ENCODE assay signal across 7 mouse cellular contexts in the genomic region with DNA sequence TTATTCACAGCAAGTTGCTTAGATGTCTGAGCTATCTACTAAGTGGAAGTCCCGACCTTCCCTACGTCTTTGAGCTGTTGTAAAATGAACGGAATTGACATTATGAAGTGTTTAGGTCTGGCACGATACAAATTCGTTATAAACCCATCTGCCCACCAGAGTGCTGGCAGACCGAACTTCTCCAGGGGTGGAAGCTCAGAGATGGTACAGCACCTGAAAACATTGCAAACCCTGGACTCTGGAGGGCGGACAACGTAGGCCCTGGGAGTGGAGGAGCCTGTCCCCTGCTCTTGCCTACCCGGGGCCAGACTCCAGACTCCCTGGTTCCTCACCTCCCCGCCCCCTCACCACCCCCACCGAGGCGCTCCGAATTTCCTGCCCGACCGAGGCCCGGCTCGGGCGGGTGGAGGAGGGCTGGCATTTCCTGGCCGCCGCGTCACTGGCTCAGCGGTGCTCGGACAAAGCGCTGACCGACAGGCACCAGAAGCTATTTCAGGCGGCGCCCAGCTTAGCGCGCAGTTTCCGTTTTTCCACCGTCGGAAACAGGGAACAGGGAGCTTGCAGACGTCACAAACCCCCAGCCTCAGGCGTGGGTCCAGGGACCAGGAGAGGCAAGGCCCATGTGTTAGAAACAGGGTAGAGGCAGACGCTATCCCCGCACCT. TPM values are rescaled to one million over a fixed set of nuclear protein-coding genes. Genes with fewer than 3 reads are reported as not detected.
DNase-seq lines count a peak whose midpoint lies in the region; ATAC-seq and TF ChIP-seq lines count a peak whose summit lies in the region.

No protein-coding gene starts in this region.

- no peaks in the 10 kb centered on the region for H3K36me3 ChIP-seq in ES-E14 (ENCODE audit: control insufficient read depth, insufficient read depth, low read length, poor library complexity, severe bottlenecking)
- H3K36me3 ChIP-seq in forebrain, embryonic 14.5 days (ENCODE audit: control insufficient read depth, insufficient read depth, low read length), result no peaks in the 10 kb centered on the region
- H3K36me3 ChIP-seq in limb, embryonic 11.5 days (ENCODE audit: control insufficient read depth, insufficient read depth, low read length), result no peaks in the 10 kb centered on the region

- peaks cover 1 to 7% of the 10 kb centered on the region in 2 experiments; a peak in 1 of 4 replicates for H3K4me1 ChIP-seq in ES-E14 (ENCODE audit: control insufficient read depth in 2 of 2, insufficient read depth in 2 of 2, low read length in 2 of 2, poor library complexity in 1 of 2)
- H3K4me1 ChIP-seq in forebrain, embryonic 14.5 days (ENCODE audit: control insufficient read depth, insufficient read depth, low read length), result peaks cover 7% of the 10 kb centered on the region
- H3K4me1 ChIP-seq in limb, embryonic 11.5 days (ENCODE audit: control insufficient read depth, insufficient read depth, low read length), result peaks cover 3% of the 10 kb centered on the region; the same call in 1 of the 2 replicates

- no peak overlapping the region for H3K27ac ChIP-seq in ES-E14 (ENCODE audit: insufficient read depth, low read depth, low read length, poor library complexity, severe bottlenecking)
- H3K27ac ChIP-seq in forebrain, embryonic 14.5 days (ENCODE audit: low read depth, low read length), result no peak overlapping the region
- H3K27ac ChIP-seq in limb, embryonic 11.5 days (replicated peaks; ENCODE audit: low read depth, low read length), result no peak overlapping the region

- in situ Hi-C loops in ES-E14 (cut with MboI; ENCODE audit: low sequenced_read_pairs in 2 of 2, unreplicated experiment in 2 of 2), result loop anchor here (25.0 kb wide), 1 partner anchor 885 kb away; a partner anchor contains a TSS

- no peaks in the 10 kb centered on the region for H3K9me3 ChIP-seq in ES-E14 (ENCODE audit: control insufficient read depth, insufficient read depth, low read depth, low read length)
- no peaks in the 10 kb centered on the region for H3K9me3 ChIP-seq in forebrain, embryonic 14.5 days (replicated peaks; ENCODE audit: control insufficient read depth, low read length)
- no peaks in the 10 kb centered on the region for H3K9me3 ChIP-seq in limb, embryonic 11.5 days (ENCODE audit: control insufficient read depth, low read length)

- DNase-seq in ES-E14 (ENCODE audit: low read depth, low spot score), result no peak
- DNase-seq in adrenal gland, adult 2 months, result peak; percentile 81
- DNase-seq in forebrain, embryonic 14.5 days (ENCODE audit: low spot score), result no peak
- peak; percentile 79 for DNase-seq in limb, embryonic 11.5 days (ENCODE audit: low spot score)
- DNase-seq in mesoderm, embryonic 11.5 days (ENCODE audit: low read depth, low spot score), result peak; percentile 60
- peak; percentile 8 to 60 for DNase-seq in urinary bladder, postnatal 36 days (ENCODE audit: low spot score in 2 of 2)

- ATAC-seq in forebrain, embryonic 14.5 days, result peak; percentile 33; the same call in 1 of the 2 replicates
- peak; percentile 18 to 36 for ATAC-seq in hematopoietic stem cell, adult 5-6 weeks (replicated peaks in 1 of 2; ENCODE audit: insufficient read depth in 1 of 2, low FRiP score in 2 of 2, low TSS enrichment in 1 of 2, low read depth in 1 of 2, poor library complexity in 2 of 2, severe bottlenecking in 2 of 2)
- peak; percentile 74 for ATAC-seq in limb, embryonic 11.5 days (ENCODE audit: insufficient number of reproducible peaks, low FRiP score, low TSS enrichment, low read depth)

- H3K27me3 ChIP-seq in forebrain, embryonic 14.5 days (replicated peaks; ENCODE audit: control insufficient read depth, insufficient read depth, low read length), result peaks cover 62% of the 10 kb centered on the region
- H3K27me3 ChIP-seq in limb, embryonic 11.5 days (ENCODE audit: control insufficient read depth, insufficient read depth, low read length), result peaks cover 50% of the 10 kb centered on the region

- H3K9ac ChIP-seq in ES-E14 (ENCODE audit: insufficient read depth, low read depth, low read length, poor library complexity, severe bottlenecking), result no peak overlapping the region
- H3K9ac ChIP-seq in forebrain, embryonic 14.5 days (ENCODE audit: low read length), result 0 out of 2 replicates have a peak overlapping the region, but pooled peaks have one; percentile 18
- peak overlapping the region; percentile 41; the same call in 1 of the 2 replicates for H3K9ac ChIP-seq in limb, embryonic 11.5 days (ENCODE audit: low read length)

- peak overlapping the region; percentile 9 to 31; a peak in 3 of 4 replicates for H3K4me3 ChIP-seq in ES-E14 (ENCODE audit: insufficient read depth in 1 of 2, low read depth in 1 of 2, low read length in 2 of 2, poor library complexity in 1 of 2, severe bottlenecking in 1 of 2)
- H3K4me3 ChIP-seq in forebrain, embryonic 14.5 days (ENCODE audit: low read depth, low read length), result peak overlapping the region; percentile 15; the same call in 1 of the 2 replicates
- H3K4me3 ChIP-seq in limb, embryonic 11.5 days (ENCODE audit: low read depth, low read length), result peak overlapping the region; percentile 10

- under 1% methylated on average over 36 of the region's 36 CpGs for WGBS in forebrain, embryonic 14.5 days
- WGBS in limb, embryonic 11.5 days, result under 1% methylated on average over 36 of the region's 36 CpGs

- peak overlapping the region; percentile 30 for H3K4me2 ChIP-seq in forebrain, embryonic 14.5 days (ENCODE audit: low read length)
- H3K4me2 ChIP-seq in limb, embryonic 11.5 days (ENCODE audit: low read depth, severe bottlenecking), result peak overlapping the region; percentile 59

TF ChIP-seq in ES-E14, 5 proteins besides CTCF, POLR2A, EP300 and RAD21:
- TF ChIP-seq MAFK (IDR thresholded peaks at IDR 0.05; ENCODE audit: insufficient read depth, low read depth, low read length) (no peak), ZC3H11A (IDR thresholded peaks at IDR 0.05; ENCODE audit: borderline replicate concordance, low read depth, low read length) (no peak)

RNA-seq across cellular contexts. Expression of a gene that starts 3.8 kb away (rescaled TPM):
- 0.40 and 0.42 TPM in 2 replicates for total RNA-seq in ES-E14 (2012; rRNA removed)
- total RNA-seq in adrenal gland, adult 2 months (2021), result 1 to 10 TPM; 1.8 to 2.8 TPM
- polyA plus RNA-seq in adrenal gland, adult 2 months (2012; rRNA removed), result 5.1 and 8.9 TPM in 2 replicates
- 1.0 and 1.1 TPM in 2 replicates for polyA plus RNA-seq in forebrain, embryonic 14.5 days (2014; fragmentation: Nextera tagmentation; extraction: Ambion mirVana)
- 33.4 and 38.4 TPM in 2 replicates for total RNA-seq in hematopoietic stem cell, adult 5-6 weeks (2017)
- polyA plus RNA-seq in limb, embryonic 11.5 days (2014; fragmentation: Nextera tagmentation; extraction: Ambion mirVana), result 2.7 and 3.4 TPM in 2 replicates

RNA-seq across cellular contexts. Expression of a gene that starts 36.0 kb away (rescaled TPM):
- 1.1 and 1.2 TPM in 2 replicates for total RNA-seq in ES-E14 (2012; rRNA removed)
- total RNA-seq in adrenal gland, adult 2 months (2021), result under 1 TPM; 0.48 to 0.61 TPM
- polyA plus RNA-seq in adrenal gland, adult 2 months (2012; rRNA removed), result 5.1 and 10.0 TPM in 2 replicates
- polyA plus RNA-seq in forebrain, embryonic 14.5 days (2014; fragmentation: Nextera tagmentation; extraction: Ambion mirVana), result 0.65 and 0.70 TPM in 2 replicates
- 26.4 and 37.5 TPM in 2 replicates for total RNA-seq in hematopoietic stem cell, adult 5-6 weeks (2017)
- polyA plus RNA-seq in limb, embryonic 11.5 days (2014; fragmentation: Nextera tagmentation; extraction: Ambion mirVana), result 11.2 and 12.3 TPM in 2 replicates

RNA-seq across cellular contexts. Expression of a gene that starts 52.5 kb away (rescaled TPM):
- total RNA-seq in ES-E14 (2012; rRNA removed), result 7.3 and 7.4 TPM in 2 replicates
- under 1 TPM; 0.31 to 0.58 TPM for total RNA-seq in adrenal gland, adult 2 months (2021)
- polyA plus RNA-seq in adrenal gland, adult 2 months (2012; rRNA removed), result 0.10 and 0.13 TPM in 2 replicates
- 8.2 and 8.8 TPM in 2 replicates for polyA plus RNA-seq in forebrain, embryonic 14.5 days (2014; fragmentation: Nextera tagmentation; extraction: Ambion mirVana)
- 11.6 and 12.1 TPM in 2 replicates for total RNA-seq in hematopoietic stem cell, adult 5-6 weeks (2017)
- 20.1 and 23.0 TPM in 2 replicates for polyA plus RNA-seq in limb, embryonic 11.5 days (2014; fragmentation: Nextera tagmentation; extraction: Ambion mirVana)

Comparison
In these comparisons a context has a peak if more than half of its experiments do, and no peak if none do; other contexts are left out.
1. DNase-seq: peak in adrenal gland, adult 2 months (single experiment), limb, embryonic 11.5 days (single experiment), mesoderm, embryonic 11.5 days (single experiment) and urinary bladder, postnatal 36 days (2 of 2); none in ES-E14 (single experiment) and forebrain, embryonic 14.5 days (single experiment).
2. RNA of a gene that starts 36.0 kb away (total RNA-seq): 26.4 to 37.5 TPM in hematopoietic stem cell, adult 5-6 weeks; 1.1 to 1.2 TPM in ES-E14 and 0.48 to 0.61 TPM in adrenal gland, adult 2 months; every median in the first group is over 10 times any median in the second.
3. Peak in every context shown above with its lines, with median percentiles within 50 percentile points of each other: H3K4me3 ChIP-seq and ATAC-seq.